In genomic region chr10:13323806-13324411, GRCm38 (mm10) we compare ENCODE assay signal across 8 mouse cellular contexts.
DNase-seq lines count a peak whose midpoint lies in the region; ATAC-seq and TF ChIP-seq lines count a peak whose summit lies in the region.

No protein-coding gene starts in this region.

- peak overlapping the region; percentile 51 for H3K4me3 ChIP-seq in spleen, adult 2 months (ENCODE audit: extremely low read depth, insufficient read depth, insufficient read length)
- peak overlapping the region; percentile 63 for H3K4me3 ChIP-seq in intestine, postnatal 0 days (ENCODE audit: low read depth, low read length)
- H3K4me3 ChIP-seq in limb, embryonic 12.5 days (replicated peaks) = peak overlapping the region; percentile 64
- peak overlapping the region; percentile 45 for H3K4me3 ChIP-seq in midbrain, embryonic 11.5 days (ENCODE audit: low read depth, low read length)
- H3K4me3 ChIP-seq in stomach, embryonic 14.5 days (ENCODE audit: low read depth, low read length) = peak overlapping the region; percentile 51

- H3K27ac ChIP-seq in spleen, adult 2 months (ENCODE audit: insufficient read depth, low read length) = no peak overlapping the region; the same call in 1 of the 2 replicates
- peak overlapping the region; percentile 90 for H3K27ac ChIP-seq in intestine, postnatal 0 days (ENCODE audit: low read depth, low read length)
- H3K27ac ChIP-seq in limb, embryonic 12.5 days = peak overlapping the region; percentile 96
- peak overlapping the region; percentile 2 for H3K27ac ChIP-seq in midbrain, embryonic 11.5 days (ENCODE audit: low read depth, low read length)
- peak overlapping the region; percentile 99 for H3K27ac ChIP-seq in stomach, embryonic 14.5 days (ENCODE audit: low read length)

- no peak for TF ChIP-seq CTCF in spleen, adult 2 months (IDR thresholded peaks at IDR 0.05; ENCODE audit: extremely low read depth, insufficient read depth, insufficient read length, insufficient replicate concordance)
- no peak for TF ChIP-seq CTCF in intestine, postnatal 0 days (IDR thresholded peaks at IDR 0.05; ENCODE audit: low read depth)

- no peaks in the 10 kb centered on the region for H3K4me1 ChIP-seq in spleen, adult 2 months (ENCODE audit: control insufficient read depth, insufficient read depth, insufficient read length)
- 0 out of 2 replicates have a peak, but pooled peaks cover 2% of the 10 kb centered on the region for H3K4me1 ChIP-seq in intestine, postnatal 0 days (replicated peaks; ENCODE audit: control insufficient read depth, insufficient read depth, low read length)
- H3K4me1 ChIP-seq in limb, embryonic 12.5 days (replicated peaks) = peaks cover 11% of the 10 kb centered on the region
- peaks cover 7% of the 10 kb centered on the region for H3K4me1 ChIP-seq in midbrain, embryonic 11.5 days (ENCODE audit: control insufficient read depth, insufficient read depth, low read length)
- peaks cover 14% of the 10 kb centered on the region; the same call in 1 of the 2 replicates for H3K4me1 ChIP-seq in stomach, embryonic 14.5 days (ENCODE audit: control insufficient read depth, insufficient read depth, low read length)

- H3K9ac ChIP-seq in intestine, postnatal 0 days (ENCODE audit: low read depth, low read length) = peak overlapping the region; percentile 57
- peak overlapping the region; percentile 92 for H3K9ac ChIP-seq in limb, embryonic 12.5 days (replicated peaks)
- peak overlapping the region; percentile 71 for H3K9ac ChIP-seq in midbrain, embryonic 11.5 days (ENCODE audit: low read length)
- peak overlapping the region; percentile 76 for H3K9ac ChIP-seq in stomach, embryonic 14.5 days (replicated peaks; ENCODE audit: low read depth, low read length)

- H3K36me3 ChIP-seq in spleen, adult 2 months (ENCODE audit: control insufficient read depth, insufficient read depth, low read length) = no peaks in the 10 kb centered on the region
- H3K36me3 ChIP-seq in intestine, postnatal 0 days (ENCODE audit: control insufficient read depth, insufficient read depth) = no peaks in the 10 kb centered on the region
- H3K36me3 ChIP-seq in limb, embryonic 12.5 days = no peaks in the 10 kb centered on the region
- no peaks in the 10 kb centered on the region for H3K36me3 ChIP-seq in midbrain, embryonic 11.5 days (ENCODE audit: control insufficient read depth, insufficient read depth, low read length)
- H3K36me3 ChIP-seq in stomach, embryonic 14.5 days (ENCODE audit: control insufficient read depth, insufficient read depth, low read length) = no peaks in the 10 kb centered on the region

- H3K27me3 ChIP-seq in spleen, adult 2 months (ENCODE audit: control insufficient read depth, insufficient read depth, low read length) = peaks cover 5% of the 10 kb centered on the region
- H3K27me3 ChIP-seq in intestine, postnatal 0 days (replicated peaks; ENCODE audit: control insufficient read depth, insufficient read depth, low read length) = no peaks in the 10 kb centered on the region
- no peaks in the 10 kb centered on the region for H3K27me3 ChIP-seq in limb, embryonic 12.5 days
- H3K27me3 ChIP-seq in midbrain, embryonic 11.5 days (ENCODE audit: control insufficient read depth, insufficient read depth, low read length) = no peaks in the 10 kb centered on the region
- H3K27me3 ChIP-seq in stomach, embryonic 14.5 days (ENCODE audit: control insufficient read depth, insufficient read depth, low read length) = no peaks in the 10 kb centered on the region

- no peaks in the 10 kb centered on the region for H3K9me3 ChIP-seq in intestine, postnatal 0 days (ENCODE audit: control insufficient read depth)
- no peaks in the 10 kb centered on the region for H3K9me3 ChIP-seq in limb, embryonic 12.5 days
- H3K9me3 ChIP-seq in midbrain, embryonic 11.5 days (ENCODE audit: control insufficient read depth, low read length) = no peaks in the 10 kb centered on the region
- no peaks in the 10 kb centered on the region for H3K9me3 ChIP-seq in stomach, embryonic 14.5 days (ENCODE audit: control insufficient read depth, low read depth, low read length)

- no peak for DNase-seq in spleen, adult 2 months (ENCODE audit: low read depth in 1 of 2, low spot score in 2 of 2)
- DNase-seq in spleen, adult 12 weeks (ENCODE audit: low spot score) = no peak
- peak; percentile 87 for DNase-seq in embryo, embryonic 9.5 days (ENCODE audit: extremely low spot score)
- peak; percentile 99 for DNase-seq in heart, adult 11 months
- peak; percentile 96 for DNase-seq in midbrain, embryonic 11.5 days (ENCODE audit: low spot score, missing footprints)

- 4% methylated on average over 58 of the region's 62 CpGs for WGBS in spleen, adult 2 months
- under 1% methylated on average over 62 of the region's 62 CpGs for WGBS in intestine, postnatal 0 days
- WGBS in limb, embryonic 12.5 days = under 1% methylated on average over 43 of the region's 62 CpGs
- WGBS in midbrain, embryonic 11.5 days = under 1% methylated on average over 53 of the region's 62 CpGs
- WGBS in stomach, embryonic 14.5 days = under 1% methylated on average over 62 of the region's 62 CpGs

- peak overlapping the region; percentile 90 for H3K4me2 ChIP-seq in intestine, postnatal 0 days (replicated peaks; ENCODE audit: low read depth)
- H3K4me2 ChIP-seq in limb, embryonic 12.5 days = peak overlapping the region; percentile 67
- H3K4me2 ChIP-seq in midbrain, embryonic 11.5 days = peak overlapping the region; percentile 63
- peak overlapping the region; percentile 46 for H3K4me2 ChIP-seq in stomach, embryonic 14.5 days (replicated peaks; ENCODE audit: low read depth, low read length)

- no peak for TF ChIP-seq POLR2A in spleen, adult 2 months (IDR thresholded peaks at IDR 0.05; ENCODE audit: low read depth, low read length)

- peak; percentile 76 for ATAC-seq in intestine, postnatal 0 days
- peak; percentile 70 for ATAC-seq in limb, embryonic 12.5 days (ENCODE audit: insufficient number of reproducible peaks, insufficient read depth, low FRiP score, low TSS enrichment, low read depth)
- peak; percentile 95 for ATAC-seq in midbrain, embryonic 11.5 days (ENCODE audit: low FRiP score)
- ATAC-seq in stomach, embryonic 14.5 days (ENCODE audit: insufficient number of reproducible peaks, insufficient read depth, low FRiP score, low read depth) = peak; percentile 75

Comparison
In these comparisons a context has a peak if more than half of its experiments do, and no peak if none do; other contexts are left out.
1. DNase-seq: peak in embryo, embryonic 9.5 days (single experiment), heart, adult 11 months (single experiment) and midbrain, embryonic 11.5 days (single experiment); none in spleen, adult 2 months (0 of 2) and spleen, adult 12 weeks (single experiment).
2. Peak in every context shown above with its lines, with median percentiles within 50 percentile points of each other: H3K4me3 ChIP-seq, ATAC-seq, H3K4me2 ChIP-seq and H3K9ac ChIP-seq.